Mouse (Mus musculus) bone marrow macrophage, adult 2 months (primary cell): ENCODE results near the gene Acrbp.

Source experiments
- CTCF ChIP-seq: IDR thresholded peaks from 2 replicates; pipeline ENCODE4 v1.5.1; 2012; ENCODE audit warnings: low read depth, mild to moderate bottlenecking, low read length, moderate library complexity
- POLR2A ChIP-seq: IDR thresholded peaks from 2 replicates; pipeline ENCODE4 v1.6.1; 2012; ENCODE audit warnings: mild to moderate bottlenecking, low read depth, low read length, borderline replicate concordance

GRCm38 (mm10) chr6:125089521-125090321, 40.2 kb downstream of the Acrbp start:
- TF ChIP-seq POLR2A (no peak), CTCF (no peak)
